Mouse (Mus musculus) neural tube, embryonic 11.5 days (tissue): Measurements from ENCODE around the gene Arr3. TPM values are rescaled to one million over a fixed set of nuclear protein-coding genes. Genes with fewer than 3 reads are reported as not detected.

ENCODE experiments used
- ATAC-seq: fragments of 200-750 bp; cut with Nextera tagmentation; 2 replicates; pipeline ENCODE4 v1.8.0; 2017; ENCODE audit warnings: moderate number of reproducible peaks, mild to moderate bottlenecking, moderate TSS enrichment, moderate library complexity; ENCODE audit not compliant: insufficient read depth, low FRiP score, low TSS enrichment
- DNase-seq: peaks from one replicate; pipeline ENCODE4 v3.0.0-alpha.2; 2015; ENCODE audit warnings: low spot score
- H3K27ac ChIP-seq: fragments of 300-500 bp; sonication (generic); 2 replicates; pipeline ENCODE4 v1.5.1; 2014; ENCODE audit warnings: low read depth, mild to moderate bottlenecking, low read length
- H3K27me3 ChIP-seq: fragments of 300-500 bp; sonication (generic); 2 replicates; pipeline ENCODE4 v1.6.1; 2014; ENCODE audit warnings: mild to moderate bottlenecking, low read length, mixed read lengths; ENCODE audit not compliant: control insufficient read depth, insufficient read depth
- H3K36me3 ChIP-seq: fragments of 300-500 bp; sonication (generic); 2 replicates; pipeline ENCODE4 v1.6.1; 2014; ENCODE audit warnings: mild to moderate bottlenecking, low read length, moderate library complexity, mixed read lengths; ENCODE audit not compliant: control insufficient read depth, insufficient read depth
- H3K4me1 ChIP-seq: fragments of 300-500 bp; sonication (generic); 2 replicates; pipeline ENCODE4 v1.6.1; 2014; ENCODE audit warnings: low read length, mixed read lengths; ENCODE audit not compliant: control insufficient read depth, insufficient read depth
- H3K4me2 ChIP-seq: fragments of 300-500 bp; sonication (generic); 2 replicates; pipeline ENCODE4 v1.6.1; 2014; ENCODE audit warnings: low read depth, mild to moderate bottlenecking, moderate library complexity
- H3K4me3 ChIP-seq: fragments of 300-500 bp; sonication (generic); 2 replicates; pipeline ENCODE4 v1.5.1; 2014; ENCODE audit warnings: low read depth, low read length
- H3K9ac ChIP-seq: fragments of 300-500 bp; sonication (generic); 2 replicates; pipeline ENCODE4 v1.6.1; 2014; ENCODE audit warnings: mild to moderate bottlenecking, low read length
- H3K9me3 ChIP-seq: fragments of 300-500 bp; sonication (generic); 2 replicates; pipeline ENCODE4 v1.6.1; 2016; ENCODE audit warnings: low read length; ENCODE audit not compliant: control insufficient read depth
- WGBS: fragments of 180-500 bp; shearing (Covaris S2); extraction: QIAGEN DNeasy Blood & Tissue Kit; methylation state at CpG from one replicate; pipeline ENCODE4 v1.1.7; 2014; 5-methylcytosine and 5-hydroxymethylcytosine counted together
- polyA plus RNA-seq: library from polyadenylated mRNA; unstranded; fragments of >200 nt; fragmentation: Nextera tagmentation; extraction: Ambion mirVana; gene quantifications from 2 replicates; pipeline ENCODE4 v1.2.1, GENCODE M21; 2014

The Arr3 gene
- polyA plus RNA-seq, 1 experiment from 2014 or later = not detected

DNA sequence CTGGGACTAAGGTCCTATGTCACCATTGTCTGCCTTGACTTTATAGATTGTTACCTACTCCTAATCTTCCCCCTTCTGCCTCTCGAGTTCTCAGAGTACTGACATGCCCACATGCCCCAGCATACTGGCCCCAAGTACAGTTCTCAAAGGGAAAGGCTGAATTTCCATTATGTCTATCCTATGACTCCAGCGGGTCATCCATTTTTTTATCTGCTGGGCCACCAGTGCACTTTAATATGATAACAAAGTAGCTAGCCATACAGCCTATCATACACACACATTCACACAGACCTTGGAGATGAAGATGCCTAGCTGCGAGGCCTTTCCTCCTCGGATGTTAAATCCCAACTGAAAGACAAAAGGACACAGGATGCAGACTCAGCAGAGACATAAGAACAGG lies 18.9 kb downstream of the Arr3 start:
- Histone ChIP-seq H3K36me3 (no peaks in the 10 kb centered on the region), H3K4me3 (no peak overlapping the region), H3K9ac (no peak overlapping the region), H3K4me1 (no peaks in the 10 kb centered on the region), H3K9me3 (no peaks in the 10 kb centered on the region), H3K27ac (no peak overlapping the region), H3K4me2 (no peak overlapping the region), H3K27me3 (no peaks in the 10 kb centered on the region)
- 91% methylated on average over 4 of the region's 4 CpGs for WGBS
- ATAC-seq (no peak), DNase-seq (no peak)

DNA sequence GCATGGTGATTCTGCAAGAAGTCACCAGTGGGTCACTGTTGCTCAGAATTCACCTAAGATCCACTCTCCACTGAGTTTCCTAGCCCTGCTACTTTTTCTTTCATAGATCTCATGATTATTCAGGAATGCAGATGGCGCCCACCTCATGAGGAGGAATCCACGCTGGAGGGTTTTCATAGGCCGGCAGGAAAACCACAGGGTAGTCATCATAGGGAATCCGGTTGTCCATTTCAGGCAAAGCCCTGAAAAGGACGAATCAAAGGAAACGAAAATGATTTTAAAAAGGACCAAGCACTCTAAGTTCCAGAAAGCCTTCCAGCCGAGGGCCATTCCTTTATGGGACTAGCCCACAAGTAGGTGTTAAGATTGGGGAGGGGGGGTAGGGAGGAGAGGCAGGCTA lies 19.8 kb downstream of the Arr3 start:
- WGBS = 42% methylated on average over 7 of the region's 7 CpGs
- Histone ChIP-seq H3K36me3 (no peaks in the 10 kb centered on the region), H3K9ac (peak overlapping the region; percentile 59; the same call in 1 of the 2 replicates), H3K4me1 (no peaks in the 10 kb centered on the region), H3K27me3 (no peaks in the 10 kb centered on the region), H3K9me3 (no peaks in the 10 kb centered on the region), H3K4me3 (peak overlapping the region; percentile 62), H3K4me2 (peak overlapping the region; percentile 40), H3K27ac (no peak overlapping the region)
- ATAC-seq (no peak), DNase-seq (no peak)

DNA sequence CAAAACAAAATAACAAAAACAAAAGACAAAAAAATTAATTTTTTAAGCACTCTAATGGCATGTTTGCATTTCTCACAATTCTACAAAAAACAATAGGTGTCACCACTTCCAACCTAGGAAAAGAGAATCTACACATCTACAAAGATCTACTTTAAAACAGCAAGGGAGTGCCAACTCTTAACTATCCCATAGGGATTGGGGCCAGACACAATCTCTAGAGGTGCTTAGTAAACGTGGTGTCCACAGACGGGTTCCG lies 20.2 kb downstream of the Arr3 start, which contains the start of gene Kif4:
Kif4 (plus strand) TSS at position 192 of the 256 bp plus-strand sequence.
- 9% methylated on average over 3 of the region's 3 CpGs for WGBS

DNA sequence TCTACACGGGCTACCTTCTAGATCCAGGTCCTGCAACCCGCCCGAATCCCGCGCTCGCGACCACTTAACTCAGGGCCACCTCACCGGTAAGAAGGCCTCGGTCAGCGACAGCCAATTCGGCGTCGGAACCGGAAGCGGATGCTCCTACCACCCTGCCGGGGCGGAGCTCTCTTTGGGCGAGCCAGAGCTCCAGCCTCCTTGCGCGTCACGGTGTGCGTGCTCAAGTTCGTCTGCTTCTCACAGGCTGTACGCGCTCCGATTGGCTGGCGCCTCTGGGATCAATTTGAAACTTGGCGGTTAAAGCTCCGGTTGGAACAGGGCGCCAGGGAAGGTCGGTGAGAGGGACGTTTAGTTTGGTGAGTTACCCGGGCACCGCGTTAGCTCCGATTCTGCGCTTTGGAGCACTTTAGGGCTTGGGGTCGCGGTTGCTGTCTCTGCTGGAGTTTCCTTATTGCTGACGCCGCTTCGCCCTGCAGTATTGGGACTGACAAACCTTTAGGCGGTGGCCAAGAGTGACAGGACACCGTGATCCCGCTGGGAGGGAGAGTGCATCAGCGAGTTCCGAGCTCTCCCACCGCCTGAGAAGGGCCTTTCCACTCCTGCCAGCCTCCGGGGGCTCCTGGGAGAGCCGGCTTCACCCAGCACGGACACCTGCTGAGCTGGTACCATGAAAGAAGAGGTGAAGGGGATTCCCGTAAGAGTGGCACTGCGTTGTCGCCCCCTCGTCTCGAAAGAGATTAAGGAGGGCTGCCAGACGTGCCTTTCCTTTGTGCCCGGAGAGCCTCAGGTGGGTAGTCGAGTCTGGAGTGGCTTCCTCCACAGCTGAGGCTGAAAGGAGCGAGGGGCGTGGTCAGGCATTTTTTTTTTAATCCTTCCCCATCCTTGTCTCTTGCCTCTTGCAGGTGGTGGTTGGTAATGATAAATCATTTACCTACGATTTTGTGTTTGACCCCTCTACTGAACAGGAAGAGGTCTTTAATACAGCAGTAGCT lies 20.8 kb downstream of the Arr3 start, which contains the start of gene Pdzd11:
Pdzd11 (minus strand) TSS at position 767 of the 992 bp plus-strand sequence.
- 18% methylated on average over 62 of the region's 62 CpGs for WGBS
- Histone ChIP-seq H3K27ac (peak within 1 kb of the TSS; percentile 56; the same call in 1 of the 2 replicates), H3K4me3 (peak within 1 kb of the TSS; percentile 62), H3K9ac (peak within 1 kb of the TSS; percentile 67), H3K36me3 (no peaks in the 10 kb centered on the region), H3K27me3 (no peaks in the 10 kb centered on the region), H3K9me3 (no peaks in the 10 kb centered on the region), H3K4me2 (peak within 1 kb of the TSS; percentile 57), H3K4me1 (no peaks in the 10 kb centered on the region)
- DNase-seq (peak; percentile 90), ATAC-seq (peak; percentile 100)

More for the DNA sequence above, 20.2 kb downstream of the Arr3 start, which contains the start of gene Kif4:
- no peaks in the 10 kb centered on the region for H3K4me1 ChIP-seq
- peak within 1 kb of the TSS; percentile 56; the same call in 1 of the 2 replicates for H3K27ac ChIP-seq
- peak within 1 kb of the TSS; percentile 62 for H3K4me3 ChIP-seq
- H3K36me3 ChIP-seq = no peaks in the 10 kb centered on the region
- DNase-seq = no peak
- H3K9ac ChIP-seq = peak within 1 kb of the TSS; percentile 67
- peak within 1 kb of the TSS; percentile 57 for H3K4me2 ChIP-seq
- no peaks in the 10 kb centered on the region for H3K9me3 ChIP-seq
- H3K27me3 ChIP-seq = no peaks in the 10 kb centered on the region
- ATAC-seq = no peak

DNA sequence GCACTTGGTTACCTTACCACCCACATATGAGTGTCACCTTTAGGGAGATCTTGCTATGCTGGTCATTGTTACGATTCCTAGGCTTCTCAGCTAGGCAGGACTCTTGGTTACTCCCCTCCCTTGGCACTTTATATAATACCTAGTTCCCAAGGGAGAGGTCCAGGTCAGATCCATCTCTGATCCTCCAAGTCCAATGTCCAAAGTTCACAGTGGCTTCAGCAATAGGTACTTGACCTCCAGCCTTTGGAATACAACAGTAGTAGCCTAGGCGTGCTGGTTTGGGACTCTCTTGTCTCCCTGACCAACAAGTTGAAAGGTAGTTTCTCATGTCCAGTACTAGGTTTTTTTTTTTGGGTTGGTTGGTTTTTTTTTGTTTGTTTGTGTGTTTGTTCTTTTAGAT lies 23.8 kb downstream of the Arr3 start:
- Histone ChIP-seq H3K27ac (no peak overlapping the region), H3K36me3 (no peaks in the 10 kb centered on the region), H3K4me3 (no peak overlapping the region), H3K27me3 (no peaks in the 10 kb centered on the region), H3K9ac (no peak overlapping the region), H3K4me1 (no peaks in the 10 kb centered on the region), H3K9me3 (no peaks in the 10 kb centered on the region), H3K4me2 (no peak overlapping the region)
- ATAC-seq (no peak), DNase-seq (no peak)
- WGBS = 95% methylated on average over 2 of the region's 2 CpGs

DNA sequence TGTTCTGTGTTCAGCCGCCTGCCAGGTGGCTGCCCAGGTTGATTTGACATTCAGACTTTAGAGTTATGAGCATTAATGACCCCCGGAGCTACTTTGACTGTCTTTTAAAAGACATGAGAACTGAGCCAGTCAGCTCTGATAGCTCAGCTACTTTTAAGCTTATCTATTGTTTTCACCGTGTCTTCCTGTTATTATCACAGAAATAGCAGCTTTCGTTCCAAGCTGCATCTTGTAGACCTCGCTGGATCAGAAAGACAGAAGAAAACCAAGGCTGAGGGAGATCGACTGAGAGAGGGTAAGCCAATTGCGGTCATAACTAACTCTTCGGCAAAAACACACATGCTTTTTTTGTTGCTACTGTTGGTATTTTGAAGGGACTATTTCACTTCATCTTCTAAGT lies 33.2 kb downstream of the Arr3 start:
- H3K4me3 ChIP-seq = no peak overlapping the region
- H3K27ac ChIP-seq = no peak overlapping the region
- H3K9ac ChIP-seq = no peak overlapping the region
- no peaks in the 10 kb centered on the region for H3K27me3 ChIP-seq
- DNase-seq = no peak
- H3K4me1 ChIP-seq = no peaks in the 10 kb centered on the region
- no peaks in the 10 kb centered on the region for H3K36me3 ChIP-seq
- 95% methylated on average over 8 of the region's 8 CpGs for WGBS
- no peak for ATAC-seq
- H3K4me2 ChIP-seq = no peak overlapping the region
- H3K9me3 ChIP-seq = no peaks in the 10 kb centered on the region

DNA sequence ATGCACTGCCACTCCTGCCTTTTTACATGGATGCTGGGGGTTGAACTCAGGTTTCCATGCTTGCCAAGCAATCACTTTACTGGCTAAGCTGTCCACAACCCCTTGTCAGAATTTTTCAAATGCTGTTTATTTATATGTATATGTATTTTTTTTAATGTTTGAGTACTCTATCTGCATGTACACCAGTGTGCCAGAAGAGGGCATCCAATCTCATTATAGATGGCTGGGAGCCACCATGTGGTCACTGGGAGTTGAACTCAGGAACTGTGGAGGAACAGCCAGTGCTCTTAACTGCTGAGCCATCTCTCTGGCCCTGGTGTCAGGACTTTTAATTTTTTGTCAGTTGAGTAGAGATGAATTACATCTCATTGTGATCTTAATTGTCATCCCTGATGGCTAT lies 47.6 kb downstream of the Arr3 start:
- H3K4me1 ChIP-seq = no peaks in the 10 kb centered on the region
- no peak overlapping the region for H3K9ac ChIP-seq
- H3K9me3 ChIP-seq = no peaks in the 10 kb centered on the region
- no peak for ATAC-seq
- no peak for DNase-seq
- no peak overlapping the region for H3K27ac ChIP-seq
- no peaks in the 10 kb centered on the region for H3K36me3 ChIP-seq
- no peak overlapping the region for H3K4me2 ChIP-seq
- H3K4me3 ChIP-seq = no peak overlapping the region
- no peaks in the 10 kb centered on the region for H3K27me3 ChIP-seq

DNA sequence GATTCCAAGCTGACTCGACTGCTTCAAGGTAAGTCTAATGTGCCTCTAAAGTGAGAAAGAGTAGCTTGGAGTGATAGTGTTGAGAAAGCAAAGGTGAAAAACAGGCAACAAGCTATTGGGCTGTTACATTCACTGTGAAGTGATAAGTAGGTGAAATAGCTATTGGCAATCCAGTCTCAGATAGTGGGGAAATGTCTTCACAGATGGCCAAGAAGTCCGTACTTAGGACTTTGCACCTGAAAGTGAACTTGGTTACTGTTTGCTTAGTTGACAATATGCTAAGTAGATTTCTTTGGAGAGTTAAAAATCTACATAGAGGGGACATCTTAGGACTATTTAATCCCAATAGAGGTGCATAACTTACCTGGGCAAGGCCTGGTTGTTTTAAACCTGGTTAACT lies 59.5 kb downstream of the Arr3 start:
- DNase-seq = no peak
- WGBS = 87% methylated on average over 2 of the region's 2 CpGs
- Histone ChIP-seq H3K4me3 (no peak overlapping the region), H3K36me3 (no peaks in the 10 kb centered on the region), H3K27ac (no peak overlapping the region), H3K4me2 (no peak overlapping the region), H3K27me3 (no peaks in the 10 kb centered on the region), H3K9ac (no peak overlapping the region), H3K4me1 (no peaks in the 10 kb centered on the region), H3K9me3 (no peaks in the 10 kb centered on the region)
- ATAC-seq = no peak
